Mouse (Mus musculus) lung, embryonic 16.5 days (tissue): ENCODE results near the gene Pacs2. TPM values are rescaled to one million over a fixed set of nuclear protein-coding genes. Genes with fewer than 3 reads are reported as not detected.

Experiments
- ATAC-seq: fragments of 200-750 bp; cut with Nextera tagmentation; 2 replicates; pipeline ENCODE4 v1.8.0; 2017; ENCODE audit warnings: low read depth, mild to moderate bottlenecking, moderate library complexity
- H3K27ac ChIP-seq: fragments of 300-500 bp; sonication (generic); 2 replicates; pipeline ENCODE4 v1.5.1; 2014; ENCODE audit warnings: mild to moderate bottlenecking, control low read depth, low read length
- H3K27me3 ChIP-seq: fragments of 300-500 bp; sonication (generic); 2 replicates; pipeline ENCODE4 v1.6.1; 2014; ENCODE audit warnings: low read depth, low read length, mixed read lengths; ENCODE audit not compliant: control insufficient read depth, insufficient read depth
- H3K36me3 ChIP-seq: fragments of 300-500 bp; sonication (generic); 2 replicates; pipeline ENCODE4 v1.6.1; 2014; ENCODE audit warnings: low read length; ENCODE audit not compliant: control insufficient read depth, insufficient read depth
- H3K4me1 ChIP-seq: fragments of 300-500 bp; sonication (generic); replicated peaks from 2 replicates; pipeline ENCODE4 v1.6.1; 2014; ENCODE audit warnings: low read length, mixed read lengths; ENCODE audit not compliant: control insufficient read depth, insufficient read depth
- H3K4me2 ChIP-seq: fragments of 300-500 bp; sonication (generic); 2 replicates; pipeline ENCODE4 v1.6.1; 2014; ENCODE audit warnings: low read depth, low read length, control low read depth
- H3K4me3 ChIP-seq: fragments of 300-500 bp; sonication (generic); 2 replicates; pipeline ENCODE4 v1.5.1; 2014; ENCODE audit warnings: mild to moderate bottlenecking, low read length, control low read depth
- H3K9ac ChIP-seq: fragments of 300-500 bp; sonication (generic); 2 replicates; pipeline ENCODE4 v1.6.1; 2014; ENCODE audit warnings: low read length, control low read depth
- H3K9me3 ChIP-seq: fragments of 300-500 bp; sonication (generic); 2 replicates; pipeline ENCODE4 v1.6.1; 2016; ENCODE audit warnings: low read length; ENCODE audit not compliant: control insufficient read depth
- WGBS: fragments of 180-500 bp; shearing (Covaris S2); extraction: QIAGEN DNeasy Blood & Tissue Kit; methylation state at CpG from one replicate; pipeline ENCODE4 v1.1.7; 2014; 5-methylcytosine and 5-hydroxymethylcytosine counted together
- polyA plus RNA-seq: library from polyadenylated mRNA; unstranded; fragments of >200 nt; fragmentation: Nextera tagmentation; extraction: Ambion mirVana; gene quantifications from 2 replicates; pipeline ENCODE4 v1.2.1, GENCODE M21; 2015

Gene Pacs2
- polyA plus RNA-seq, 1 experiment from 2014 or later = 12.2 TPM

DNA sequence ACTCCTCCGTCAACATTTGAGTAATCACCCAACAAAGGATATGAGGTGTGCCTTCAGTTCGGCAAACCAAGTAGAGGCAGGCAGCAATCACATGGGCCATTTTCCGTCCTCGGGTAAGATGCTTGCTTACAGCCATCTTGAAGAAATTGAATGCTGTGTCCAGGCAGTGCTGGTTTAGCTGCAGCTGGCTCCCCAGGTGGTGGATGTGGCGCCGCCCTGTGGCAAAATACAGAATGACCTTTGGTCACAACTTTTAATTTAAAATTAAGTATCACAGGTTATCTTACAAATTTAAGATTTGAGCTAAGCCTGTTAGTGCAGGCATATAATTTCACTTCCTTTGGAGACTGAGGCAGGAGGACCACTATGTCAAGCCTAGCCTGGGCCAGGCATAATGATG is 26.4 kb upstream of the Pacs2 start:
- no peaks in the 10 kb centered on the region for H3K27me3 ChIP-seq
- no peak overlapping the region for H3K4me2 ChIP-seq
- no peaks in the 10 kb centered on the region for H3K9me3 ChIP-seq
- H3K27ac ChIP-seq = no peak overlapping the region
- WGBS = 65% methylated on average over 6 of the region's 6 CpGs
- peaks cover 31% of the 10 kb centered on the region for H3K36me3 ChIP-seq
- H3K4me3 ChIP-seq = no peak overlapping the region
- H3K4me1 ChIP-seq = peaks cover 3% of the 10 kb centered on the region; the same call in 1 of the 2 replicates
- no peak overlapping the region for H3K9ac ChIP-seq
- no peak for ATAC-seq

DNA sequence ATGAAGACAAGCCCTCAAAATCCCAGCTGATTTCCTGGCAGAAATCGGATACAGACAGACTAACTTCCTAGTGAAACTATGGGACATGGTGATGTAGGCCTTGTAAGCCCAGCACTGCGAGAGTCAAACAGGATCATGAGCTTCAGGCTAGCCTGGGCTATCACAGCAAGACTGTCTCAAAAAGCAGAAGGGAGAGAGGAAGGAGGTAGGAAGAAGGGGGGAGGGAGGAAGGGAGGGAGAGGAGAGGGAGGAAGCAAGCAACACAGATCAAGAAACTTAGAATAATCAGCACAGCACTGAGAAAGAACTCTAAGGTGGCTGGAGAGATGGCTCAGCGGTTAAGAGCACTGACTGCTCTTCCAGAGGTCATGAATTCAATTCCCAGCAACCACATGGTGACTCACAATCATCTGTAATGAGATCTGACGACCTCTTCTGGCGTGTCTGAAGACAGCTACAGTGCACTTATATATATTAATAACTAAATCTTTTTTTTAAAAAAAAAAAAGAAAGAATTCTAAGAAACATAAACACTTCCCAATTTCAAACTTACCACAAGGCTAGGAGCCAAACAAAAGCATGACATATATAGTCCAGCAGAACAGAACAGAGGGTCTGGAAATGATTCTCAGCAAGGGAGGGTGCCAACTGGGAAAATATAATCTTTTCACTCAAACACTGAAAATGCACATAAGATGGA is 23.5 kb upstream of the Pacs2 start:
- no peak overlapping the region for H3K27ac ChIP-seq
- no peaks in the 10 kb centered on the region for H3K9me3 ChIP-seq
- no peak overlapping the region for H3K9ac ChIP-seq
- no peak for ATAC-seq
- H3K36me3 ChIP-seq = peaks cover 19% of the 10 kb centered on the region
- peaks cover 3% of the 10 kb centered on the region; the same call in 1 of the 2 replicates for H3K4me1 ChIP-seq
- H3K4me2 ChIP-seq = no peak overlapping the region
- H3K27me3 ChIP-seq = no peaks in the 10 kb centered on the region
- H3K4me3 ChIP-seq = no peak overlapping the region
- 75% methylated on average over 5 of the region's 5 CpGs for WGBS

DNA sequence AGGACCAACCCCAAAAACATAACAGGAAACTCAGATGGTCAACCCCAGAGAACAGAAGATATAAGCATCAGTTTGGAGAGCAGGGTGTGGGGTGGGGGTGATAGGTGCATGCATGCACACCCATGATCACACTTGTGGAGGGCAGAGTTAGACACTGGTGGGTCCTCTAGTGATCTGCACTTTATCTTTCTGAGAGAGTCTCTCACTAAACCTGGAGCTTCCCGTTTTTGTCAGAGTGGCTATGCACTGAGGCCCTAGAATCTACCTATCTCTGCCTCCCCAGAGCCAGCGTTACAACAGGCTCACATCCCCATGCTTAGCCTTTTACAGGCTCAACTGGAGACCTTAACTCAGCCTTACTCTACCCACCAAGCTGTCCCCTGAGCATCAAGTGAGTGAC is 22.9 kb upstream of the Pacs2 start:
- Histone ChIP-seq H3K36me3 (peaks cover 20% of the 10 kb centered on the region), H3K4me1 (peaks cover 3% of the 10 kb centered on the region; the same call in 1 of the 2 replicates), H3K4me2 (no peak overlapping the region), H3K27ac (no peak overlapping the region), H3K9me3 (no peaks in the 10 kb centered on the region), H3K4me3 (no peak overlapping the region), H3K9ac (no peak overlapping the region), H3K27me3 (no peaks in the 10 kb centered on the region)
- ATAC-seq = no peak
- 95% methylated on average over 2 of the region's 2 CpGs for WGBS

DNA sequence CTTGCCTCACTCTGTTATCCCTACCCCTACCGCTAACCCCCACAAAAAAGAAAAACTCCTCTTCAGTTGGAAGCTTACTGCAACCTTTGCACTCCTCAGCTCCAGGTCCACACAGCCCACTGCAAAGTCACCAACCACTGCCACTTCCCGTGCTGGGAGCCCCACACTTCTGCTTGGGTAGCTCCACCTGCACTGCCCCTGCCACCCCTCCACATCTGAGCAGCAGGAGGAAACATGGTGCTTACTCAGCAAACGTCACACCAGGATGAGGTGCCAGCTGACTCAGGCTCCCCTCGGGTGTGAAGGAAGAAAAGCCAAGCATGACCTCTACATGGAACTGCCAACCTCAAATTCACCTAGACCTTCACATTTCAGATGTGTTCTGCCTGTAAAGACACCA is 20.2 kb upstream of the Pacs2 start:
- no peak for ATAC-seq
- no peaks in the 10 kb centered on the region for H3K9me3 ChIP-seq
- no peaks in the 10 kb centered on the region for H3K27me3 ChIP-seq
- H3K36me3 ChIP-seq = peaks cover 12% of the 10 kb centered on the region
- H3K4me1 ChIP-seq = peaks cover 9% of the 10 kb centered on the region
- H3K27ac ChIP-seq = no peak overlapping the region
- 66% methylated on average over 4 of the region's 4 CpGs for WGBS
- H3K9ac ChIP-seq = no peak overlapping the region
- H3K4me3 ChIP-seq = no peak overlapping the region
- no peak overlapping the region for H3K4me2 ChIP-seq

DNA sequence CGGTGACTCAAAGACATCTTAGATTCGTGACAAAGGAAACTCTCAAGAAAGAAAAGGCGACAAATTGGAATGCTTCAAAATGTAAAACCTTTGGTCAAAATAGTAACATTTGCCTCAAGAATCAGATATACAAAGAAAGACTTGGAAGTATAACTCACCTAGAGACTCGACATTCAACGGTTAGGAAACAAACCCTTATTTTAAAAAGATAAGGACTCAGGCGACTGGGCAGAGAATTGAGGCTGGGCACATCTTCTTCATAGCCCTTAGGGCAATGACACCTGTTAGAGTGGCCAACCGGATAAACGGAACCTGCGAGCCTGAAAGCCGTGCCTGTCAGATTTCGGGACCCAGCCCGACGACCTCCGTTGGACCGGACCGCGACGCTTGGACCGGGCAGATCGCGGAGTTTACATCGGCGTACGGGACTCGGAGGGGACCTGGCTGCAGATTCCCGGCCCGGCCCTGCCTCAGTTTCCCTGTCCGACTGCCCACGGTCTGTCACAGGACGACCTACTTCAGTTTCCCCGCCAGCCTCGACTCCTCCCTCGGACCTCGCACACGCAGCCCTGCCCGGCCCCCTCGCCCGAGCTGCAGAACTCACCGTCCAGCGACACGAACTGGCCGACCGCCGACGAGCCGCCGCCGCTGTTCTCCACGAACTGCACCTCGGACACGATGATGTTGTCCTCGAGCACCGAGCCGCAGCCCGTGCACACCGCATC is 14.6 kb upstream of the Pacs2 start:
- Histone ChIP-seq H3K4me2 (peak overlapping the region; percentile 84), H3K27ac (peak overlapping the region; percentile 95), H3K9me3 (no peaks in the 10 kb centered on the region), H3K36me3 (peaks cover 6% of the 10 kb centered on the region; the same call in 1 of the 2 replicates), H3K4me1 (peaks cover 13% of the 10 kb centered on the region), H3K9ac (peak overlapping the region; percentile 97), H3K27me3 (no peaks in the 10 kb centered on the region), H3K4me3 (peak overlapping the region; percentile 90)
- WGBS = under 1% methylated on average over 56 of the region's 56 CpGs
- 0 out of 2 replicates have a peak, but pooled peaks have one; percentile 3 for ATAC-seq

DNA sequence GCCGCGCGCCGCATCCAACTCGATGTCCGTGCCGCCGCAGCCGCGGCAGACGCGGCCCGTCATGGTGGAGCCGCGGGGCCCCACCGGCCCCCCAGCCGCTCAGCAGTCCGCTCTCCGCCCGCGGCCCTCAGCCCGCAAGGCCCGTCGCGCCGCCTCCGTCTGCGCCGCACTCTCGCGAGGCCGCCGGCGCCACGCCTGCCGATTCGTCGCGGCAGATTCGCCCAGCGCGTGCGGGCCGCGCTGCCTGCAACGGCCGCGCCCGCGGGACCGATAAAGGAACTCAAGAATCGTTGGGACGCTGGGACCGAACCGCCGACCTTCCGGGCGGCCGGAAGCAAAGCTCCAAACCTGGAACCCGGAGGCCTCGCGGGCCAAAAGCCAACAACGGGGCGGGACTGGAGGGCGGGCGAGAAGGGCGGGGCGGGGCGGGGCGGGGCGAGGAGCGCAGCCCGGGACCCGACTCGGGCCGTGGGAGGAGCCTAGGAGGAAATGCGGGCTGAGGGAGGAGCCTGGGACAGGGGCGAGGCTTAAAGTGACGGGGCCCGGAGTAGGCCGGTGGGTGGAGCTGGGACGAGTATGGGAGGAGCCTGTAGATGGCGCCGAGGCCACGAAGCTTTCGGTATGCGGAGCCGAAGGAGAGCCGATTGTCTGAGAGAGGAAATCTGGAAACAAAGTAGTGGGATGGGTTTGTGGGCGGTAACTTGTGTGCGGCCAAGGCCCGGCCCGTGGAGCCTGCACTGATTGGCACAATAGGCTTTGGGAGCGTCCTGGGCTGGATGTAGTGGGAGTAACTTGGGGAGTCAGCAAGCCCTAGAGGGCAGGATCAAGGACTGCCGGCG is 13.8 kb upstream of the Pacs2 start, which contains the start of gene Brf1:
TSS of gene Brf1 (minus strand) at position 411 of the 839 bp plus-strand sequence.
- H3K4me1 ChIP-seq = peaks cover 13% of the 10 kb centered on the region
- H3K4me2 ChIP-seq = peak within 1 kb of the TSS; percentile 84
- peak within 1 kb of the TSS; percentile 95 for H3K27ac ChIP-seq
- no peaks in the 10 kb centered on the region for H3K27me3 ChIP-seq
- peaks cover 6% of the 10 kb centered on the region; the same call in 1 of the 2 replicates for H3K36me3 ChIP-seq
- WGBS = under 1% methylated on average over 88 of the region's 96 CpGs
- peak within 1 kb of the TSS; percentile 90 for H3K4me3 ChIP-seq
- no peaks in the 10 kb centered on the region for H3K9me3 ChIP-seq
- peak within 1 kb of the TSS; percentile 97 for H3K9ac ChIP-seq
- ATAC-seq = peak; percentile 97

DNA sequence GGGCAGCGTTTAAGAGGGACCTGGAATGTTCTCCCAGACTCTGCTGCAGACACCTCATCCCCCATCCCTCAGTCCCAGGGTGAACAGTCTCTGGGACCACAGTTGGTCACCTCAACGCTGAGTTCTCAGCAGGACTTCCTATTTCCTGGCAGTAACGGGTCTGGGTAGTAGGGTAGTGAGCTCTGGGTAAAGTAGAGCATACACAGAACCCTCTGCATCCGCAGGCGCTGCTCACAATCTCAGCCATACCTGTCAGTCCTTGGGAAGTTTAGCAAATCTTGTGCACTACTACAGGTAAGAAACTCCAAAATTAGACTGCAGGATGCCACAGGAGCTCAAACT is 13.2 kb upstream of the Pacs2 start:
- Histone ChIP-seq H3K4me1 (peaks cover 13% of the 10 kb centered on the region), H3K27ac (peak overlapping the region; percentile 94), H3K27me3 (no peaks in the 10 kb centered on the region), H3K4me2 (peak overlapping the region; percentile 74), H3K4me3 (peak overlapping the region; percentile 49), H3K9ac (peak overlapping the region; percentile 70), H3K9me3 (no peaks in the 10 kb centered on the region), H3K36me3 (peaks cover 3% of the 10 kb centered on the region; the same call in 1 of the 2 replicates)
- 2% methylated on average over 5 of the region's 5 CpGs for WGBS
- ATAC-seq = no peak

DNA sequence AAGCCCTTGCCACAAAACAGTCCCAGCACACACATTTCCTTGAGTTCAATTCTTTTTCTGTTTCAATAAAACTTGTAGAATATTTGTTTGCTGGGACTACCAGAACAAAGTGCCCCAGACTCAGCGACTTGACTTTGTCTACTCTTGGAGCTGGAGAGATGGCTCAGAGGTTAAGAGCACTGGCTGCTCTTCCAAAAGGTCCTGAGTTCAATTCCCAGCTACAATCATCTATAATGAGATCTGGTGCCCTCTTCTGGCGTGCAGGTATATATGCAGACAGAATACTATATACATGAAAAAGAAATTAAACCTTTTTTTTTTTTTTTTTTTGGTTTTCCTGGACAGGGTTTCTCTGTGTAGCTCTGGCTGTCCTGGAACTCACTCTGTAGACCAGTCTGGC is 11.6 kb upstream of the Pacs2 start:
- H3K9ac ChIP-seq = no peak overlapping the region
- 48% methylated on average over 2 of the region's 2 CpGs for WGBS
- peaks cover 13% of the 10 kb centered on the region for H3K4me1 ChIP-seq

DNA sequence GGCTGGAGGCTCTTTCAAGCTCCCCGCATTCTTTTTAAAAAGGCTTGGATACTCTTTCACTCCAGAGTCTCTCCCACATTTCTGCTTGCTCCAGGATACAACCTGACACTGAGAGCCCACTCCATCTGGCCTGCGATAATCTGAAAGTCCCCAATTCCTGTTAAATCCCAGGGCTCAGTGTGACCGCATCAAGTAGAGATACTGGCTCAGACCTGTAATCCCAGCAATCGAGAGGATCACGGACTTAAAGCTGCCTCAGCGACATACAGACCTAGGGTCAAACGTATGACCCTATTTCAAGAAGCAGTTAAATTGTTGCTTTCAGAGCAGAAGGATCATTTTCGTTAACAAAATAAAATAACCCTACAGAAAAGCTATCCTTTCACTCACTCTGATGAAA is 10.3 kb upstream of the Pacs2 start:
- no peak overlapping the region for H3K27ac ChIP-seq
- H3K9me3 ChIP-seq = no peaks in the 10 kb centered on the region
- no peaks in the 10 kb centered on the region for H3K36me3 ChIP-seq
- no peak overlapping the region for H3K4me2 ChIP-seq
- no peak overlapping the region for H3K4me3 ChIP-seq
- H3K9ac ChIP-seq = no peak overlapping the region
- ATAC-seq = no peak
- no peaks in the 10 kb centered on the region for H3K27me3 ChIP-seq
- WGBS = 77% methylated on average over 8 of the region's 8 CpGs
- H3K4me1 ChIP-seq = peaks cover 8% of the 10 kb centered on the region

More for the DNA sequence above, 11.6 kb upstream of the Pacs2 start:
- Histone ChIP-seq H3K9me3 (no peaks in the 10 kb centered on the region), H3K36me3 (no peaks in the 10 kb centered on the region), H3K4me3 (no peak overlapping the region), H3K27ac (no peak overlapping the region), H3K27me3 (no peaks in the 10 kb centered on the region), H3K4me2 (no peak overlapping the region)
- no peak for ATAC-seq
